Mouse (Mus musculus) layer of hippocampus, adult 18-20 months (tissue): ENCODE measurements around the gene Nfx1. TPM values are rescaled to one million over a fixed set of nuclear protein-coding genes. Genes with fewer than 3 reads are reported as not detected.

ENCODE experiments used
- microRNA-seq, 2 experiments: library from miRNA; unstranded; fragments of <30 nt; microRNA quantifications; one replicate each; pipeline ENCODE4 v1.2.0; 2021
- total RNA-seq, 2 experiments: library from RNA; stranded (reverse); gene quantifications; 2 replicates each; pipeline ENCODE4 v1.2.3; 2021

Nfx1 gene
- total RNA-seq, 2 experiments from 2014 or later, result 65.6 to 68.7 TPM

Small RNA genes lying within 50 kb of the gene (microRNA-seq; reads per million reads assigned to microRNA genes)
- gene Mir3094, result 0.59 to 0.99 reads per million in 2 experiments

Other genes starting within 250 kb of the Nfx1 start
- 100 to 1,000 TPM; 333 to 347 TPM for gene Dnaja1, start 248.8 kb upstream of the Nfx1 start, total RNA-seq
- 10 to 100 TPM; 48.9 to 55.4 TPM for gene Smu1, start 213.0 kb upstream of the Nfx1 start, total RNA-seq
- gene B4galt1, start 116.9 kb upstream of the Nfx1 start, total RNA-seq, result 1 to 10 TPM; 7.0 to 7.6 TPM
- not detected for gene Spink4, start 50.9 kb upstream of the Nfx1 start, total RNA-seq
- 100 to 1,000 TPM; 154 to 156 TPM for gene Bag1, start 22.6 kb upstream of the Nfx1 start, total RNA-seq
- gene Chmp5, start 22.5 kb upstream of the Nfx1 start, total RNA-seq, result 10 to 100 TPM; 85.7 to 87.2 TPM
- under 1 TPM in 1 of 2 experiments, not detected in 1; 0.15 TPM for gene Aqp7, start 77.2 kb downstream of the Nfx1 start, total RNA-seq
- gene Aqp3, start 127.3 kb downstream of the Nfx1 start, total RNA-seq, result not detected
- 100 to 1,000 TPM; 107 to 108 TPM for gene Nol6, start 153.5 kb downstream of the Nfx1 start, total RNA-seq
- gene Ube2r2, start 164.8 kb downstream of the Nfx1 start, total RNA-seq, result 10 to 100 TPM; 78.4 to 78.6 TPM